In the genomic region with DNA sequence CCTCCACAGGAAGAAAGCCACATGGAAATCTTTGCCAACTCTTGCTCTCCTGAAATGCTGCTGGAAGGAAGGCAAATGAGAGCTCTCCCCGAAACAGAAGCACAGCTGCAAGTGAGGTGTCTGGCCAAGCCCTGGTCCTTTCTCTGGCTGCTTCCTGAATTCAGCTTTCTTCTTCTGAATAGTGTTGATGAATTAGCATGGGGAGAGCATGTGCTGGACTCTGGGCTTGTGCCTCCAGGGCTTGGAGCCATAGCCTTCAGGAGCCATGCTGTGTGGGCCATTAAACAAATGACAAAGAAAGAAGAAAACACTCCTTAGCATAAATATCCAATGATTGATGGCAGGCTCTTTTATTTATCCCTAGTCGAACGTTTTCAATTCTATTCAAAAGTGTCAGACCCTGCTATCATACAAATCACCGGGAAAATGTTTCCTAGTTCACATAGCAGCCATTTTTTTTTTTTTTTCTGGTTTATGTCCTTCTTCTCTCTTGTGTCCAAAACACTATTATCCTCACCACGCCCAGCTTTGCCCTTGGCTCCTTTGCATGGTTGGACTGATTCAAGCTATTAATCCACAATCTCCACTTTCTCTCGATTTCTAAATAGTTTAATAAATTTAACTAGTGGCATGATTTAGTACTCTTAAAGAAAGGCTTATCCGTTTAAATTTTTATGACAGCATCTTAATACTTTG, we compare ENCODE assay signal across 8 mouse cellular contexts.
A peak's percentile ranks its signal among the peaks of the same experiment; 100 is the strongest.
DNase-seq lines count a peak whose midpoint lies in the region; ATAC-seq and TF ChIP-seq lines count a peak whose summit lies in the region.

No protein-coding gene starts in this region.

- H3K9ac ChIP-seq in stomach, embryonic 15.5 days = no peak overlapping the region
- no peak overlapping the region for H3K9ac ChIP-seq in stomach, postnatal 0 days (ENCODE audit: low read length)
- H3K9ac ChIP-seq in forebrain, postnatal 0 days = no peak overlapping the region

- TF ChIP-seq CTCF in stomach, postnatal 0 days (IDR thresholded peaks at IDR 0.05; ENCODE audit: low read depth) = no peak
- TF ChIP-seq CTCF in forebrain, postnatal 0 days (IDR thresholded peaks at IDR 0.05; ENCODE audit: low read depth) = no peak
- no peak for TF ChIP-seq CTCF in left cerebral cortex, adult 2 months (IDR thresholded peaks at IDR 0.05)

- 41% methylated on average over 7 of the region's 7 CpGs for WGBS in stomach, embryonic 15.5 days
- 31% methylated on average over 7 of the region's 7 CpGs for WGBS in stomach, postnatal 0 days
- WGBS in forebrain, postnatal 0 days = 7% methylated on average over 7 of the region's 7 CpGs

- no peak for ATAC-seq in stomach, embryonic 15.5 days (ENCODE audit: insufficient read depth, low FRiP score, low read depth)
- ATAC-seq in stomach, postnatal 0 days (ENCODE audit: low FRiP score, low TSS enrichment) = no peak
- ATAC-seq in forebrain, postnatal 0 days = peak; percentile 92
- ATAC-seq in granulocyte monocyte progenitor cell, adult 5-6 weeks (replicated peaks; ENCODE audit: poor library complexity, severe bottlenecking) = no peak

- H3K4me2 ChIP-seq in stomach, embryonic 15.5 days = no peak overlapping the region
- H3K4me2 ChIP-seq in stomach, postnatal 0 days (replicated peaks; ENCODE audit: low read depth) = no peak overlapping the region
- 0 out of 2 replicates have a peak overlapping the region, but pooled peaks have one; percentile 18 for H3K4me2 ChIP-seq in forebrain, postnatal 0 days (ENCODE audit: low read depth)

- no peaks in the 10 kb centered on the region for H3K27me3 ChIP-seq in stomach, embryonic 15.5 days (replicated peaks)
- H3K27me3 ChIP-seq in stomach, postnatal 0 days (ENCODE audit: control insufficient read depth, insufficient read depth, low read length) = no peaks in the 10 kb centered on the region
- H3K27me3 ChIP-seq in forebrain, postnatal 0 days (ENCODE audit: insufficient read depth, low read length) = no peaks in the 10 kb centered on the region

- intact Hi-C loops in left cerebral cortex, adult 2 months (cut with DNase I) = no loop called here

- TF ChIP-seq EP300 in stomach, postnatal 0 days (optimal IDR thresholded peaks at IDR 0.05) = no peak

- no peaks in the 10 kb centered on the region for H3K9me3 ChIP-seq in stomach, embryonic 15.5 days
- H3K9me3 ChIP-seq in stomach, postnatal 0 days (ENCODE audit: control insufficient read depth, low read length) = no peaks in the 10 kb centered on the region
- H3K9me3 ChIP-seq in forebrain, postnatal 0 days (ENCODE audit: low read length) = no peaks in the 10 kb centered on the region

- H3K36me3 ChIP-seq in stomach, embryonic 15.5 days = no peaks in the 10 kb centered on the region
- H3K36me3 ChIP-seq in stomach, postnatal 0 days (ENCODE audit: control insufficient read depth, insufficient read depth, low read length) = no peaks in the 10 kb centered on the region
- no peaks in the 10 kb centered on the region for H3K36me3 ChIP-seq in forebrain, postnatal 0 days (ENCODE audit: insufficient read depth)

- no peak overlapping the region for H3K4me3 ChIP-seq in stomach, embryonic 15.5 days (replicated peaks)
- H3K4me3 ChIP-seq in stomach, postnatal 0 days (ENCODE audit: low read depth, low read length) = no peak overlapping the region
- H3K4me3 ChIP-seq in forebrain, postnatal 0 days (ENCODE audit: low read depth, low read length) = no peak overlapping the region
- H3K4me3 ChIP-seq in left cerebral cortex, adult 2 months = no peak overlapping the region

- no peaks in the 10 kb centered on the region for H3K4me1 ChIP-seq in stomach, embryonic 15.5 days
- H3K4me1 ChIP-seq in stomach, postnatal 0 days (replicated peaks; ENCODE audit: control insufficient read depth, insufficient read depth) = no peaks in the 10 kb centered on the region
- H3K4me1 ChIP-seq in forebrain, postnatal 0 days (ENCODE audit: insufficient read depth) = 0 out of 2 replicates have a peak, but pooled peaks cover 5% of the 10 kb centered on the region

- no peak for DNase-seq in stomach, postnatal 0 days (ENCODE audit: low spot score)
- peak; percentile 68 for DNase-seq in forebrain, postnatal 0 days
- peak; percentile 17 to 26 for DNase-seq in left cerebral cortex, adult 2 months (ENCODE audit: extremely low spot score in 1 of 2, low spot score in 2 of 2)
- DNase-seq in retina, embryonic 14.5 days (ENCODE audit: low spot score) = peak; percentile 22
- no peak for DNase-seq in adrenal gland, adult 18-20 months (ENCODE audit: low spot score in 2 of 2)
- no peak for DNase-seq in heart, postnatal 4 days

- H3K27ac ChIP-seq in stomach, embryonic 15.5 days = 0 out of 2 replicates have a peak overlapping the region, but pooled peaks have one; percentile 16
- no peak overlapping the region for H3K27ac ChIP-seq in stomach, postnatal 0 days (replicated peaks)
- H3K27ac ChIP-seq in forebrain, postnatal 0 days (ENCODE audit: low read depth, low read length) = peak overlapping the region; percentile 69
- H3K27ac ChIP-seq in left cerebral cortex, adult 2 months = peak overlapping the region; percentile 54

Comparison
In these comparisons a context has a peak if more than half of its experiments do, and no peak if none do; other contexts are left out.
1. DNase-seq: peak in forebrain, postnatal 0 days (single experiment), left cerebral cortex, adult 2 months (2 of 2) and retina, embryonic 14.5 days (single experiment); none in stomach, postnatal 0 days (single experiment), adrenal gland, adult 18-20 months (0 of 2) and heart, postnatal 4 days (single experiment).